Mouse (Mus musculus) embryo, embryonic 10 days (tissue): Measurements from ENCODE around the gene Pax3.

Source experiments
- DNase-seq: peaks from one replicate; pipeline ENCODE4 v3.0.0-alpha.2; 2015; ENCODE audit warnings: low spot score

Gene Pax3

GRCm38 (mm10) chr1:78196751-78197311 is at the start of gene Pax3:
Gene Pax3, minus strand, starts transcription at chr1:78197134.
- DNase-seq, result peak; percentile 82

GRCm38 (mm10) chr1:78234306-78234705 is 37.4 kb upstream of the Pax3 start:
- no peak for DNase-seq

- no peak for DNase-seq
These were observed 35.1 kb upstream of the Pax3 start for GRCm38 (mm10) chr1:78231901-78232546.

- DNase-seq, result no peak
These were observed 32.9 kb upstream of the Pax3 start for GRCm38 (mm10) chr1:78229801-78230200.

GRCm38 (mm10) chr1:78228771-78229170 is 31.8 kb upstream of the Pax3 start:
- DNase-seq, result no peak

GRCm38 (mm10) chr1:78218057-78218780 is 21.3 kb upstream of the Pax3 start:
- DNase-seq, result peak; percentile 37

- DNase-seq, result peak; percentile 68
These were observed 20.5 kb upstream of the Pax3 start for GRCm38 (mm10) chr1:78217151-78218034.

GRCm38 (mm10) chr1:78216509-78217141 is 19.7 kb upstream of the Pax3 start:
- DNase-seq, result peak; percentile 52

- DNase-seq, result peak; percentile 82
These were observed 19.0 kb upstream of the Pax3 start for GRCm38 (mm10) chr1:78215749-78216508.

- DNase-seq, result no peak
These were observed 14.1 kb upstream of the Pax3 start for GRCm38 (mm10) chr1:78211041-78211440.

GRCm38 (mm10) chr1:78210568-78210967 is 13.6 kb upstream of the Pax3 start:
- DNase-seq, result no peak

- DNase-seq, result peak; percentile 10
These were observed 11.4 kb upstream of the Pax3 start for GRCm38 (mm10) chr1:78208281-78208814.

GRCm38 (mm10) chr1:78204341-78204740 is 7.4 kb upstream of the Pax3 start:
- DNase-seq, result no peak

GRCm38 (mm10) chr1:78203622-78204211 is 6.8 kb upstream of the Pax3 start:
- DNase-seq, result peak; percentile 78

GRCm38 (mm10) chr1:78203086-78203614 is 6.2 kb upstream of the Pax3 start:
- no peak for DNase-seq

- DNase-seq, result peak; percentile 59
These were observed 5.6 kb upstream of the Pax3 start for GRCm38 (mm10) chr1:78202466-78203085.

- DNase-seq, result peak; percentile 25
These were observed 4.5 kb upstream of the Pax3 start for GRCm38 (mm10) chr1:78201251-78202010.

GRCm38 (mm10) chr1:78200191-78200590 is 3.3 kb upstream of the Pax3 start:
- peak; percentile 76 for DNase-seq

GRCm38 (mm10) chr1:78199221-78199620 is 2.3 kb upstream of the Pax3 start:
- DNase-seq, result no peak
